ENCODE assay signal across 8 mouse cellular contexts in genomic region chr9:66126456-66127192, GRCm38 (mm10). TPM values are rescaled to one million over a fixed set of nuclear protein-coding genes. Genes with fewer than 3 reads are reported as not detected.
A peak's percentile ranks its signal among the peaks of the same experiment; 100 is the strongest.
DNase-seq lines count a peak whose midpoint lies in the region; ATAC-seq lines count a peak whose summit lies in the region.

TSS of gene Snx1 (minus strand) at chr9:66126587.
TSS of gene Ciao2a (plus strand) at chr9:66126611.

- no peaks in the 10 kb centered on the region for H3K9me3 ChIP-seq in hindbrain, embryonic 15.5 days

- peak within 1 kb of the TSS; percentile 83 for H3K4me2 ChIP-seq in hindbrain, embryonic 15.5 days

- H3K9ac ChIP-seq in hindbrain, embryonic 15.5 days: peak within 1 kb of the TSS; percentile 56

- DNase-seq in T-cell, adult 2 months (ENCODE audit: low spot score): peak; percentile 94
- peak; percentile 92 to 95 for DNase-seq in cerebellum, postnatal 36 days
- DNase-seq in frontal cortex, postnatal 36 days (ENCODE audit: low spot score in 2 of 2): peak; percentile 94 to 96
- DNase-seq in left cerebral cortex, adult 11 months (ENCODE audit: low spot score): peak; percentile 93
- DNase-seq in lung, postnatal 4 days: peak; percentile 95
- DNase-seq in retina, postnatal 7 days (ENCODE audit: low read depth, low spot score): peak; percentile 87
- peak; percentile 74 for DNase-seq in urinary bladder, adult 2 months (ENCODE audit: low spot score)

- H3K27ac ChIP-seq in hindbrain, embryonic 15.5 days (replicated peaks): peak within 1 kb of the TSS; percentile 75

- peaks cover 41% of the 10 kb centered on the region for H3K4me1 ChIP-seq in hindbrain, embryonic 15.5 days (replicated peaks)

- 0 out of 2 replicates have a peak, but pooled peaks cover 3% of the 10 kb centered on the region for H3K36me3 ChIP-seq in hindbrain, embryonic 15.5 days

- ATAC-seq in hindbrain, embryonic 15.5 days (ENCODE audit: low FRiP score, low read depth): peak; percentile 81

- 2% methylated on average over 34 of the region's 34 CpGs for WGBS in hindbrain, embryonic 15.5 days

- H3K4me3 ChIP-seq in hindbrain, embryonic 15.5 days: peak within 1 kb of the TSS; percentile 52

- no peaks in the 10 kb centered on the region for H3K27me3 ChIP-seq in hindbrain, embryonic 15.5 days

RNA-seq across cellular contexts. Expression of gene Snx1, which starts in this region (rescaled TPM):
- 76.7 and 76.9 TPM in 2 replicates for polyA plus RNA-seq in hindbrain, embryonic 15.5 days (2015; fragmentation: Nextera tagmentation; extraction: Ambion mirVana)
- polyA plus RNA-seq in urinary bladder, adult 2 months (2012; rRNA removed): 109 and 119 TPM in 2 replicates

RNA-seq across cellular contexts. Expression of gene Ciao2a, which starts in this region (rescaled TPM):
- 68.5 and 70.1 TPM in 2 replicates for polyA plus RNA-seq in hindbrain, embryonic 15.5 days (2015; fragmentation: Nextera tagmentation; extraction: Ambion mirVana)
- polyA plus RNA-seq in urinary bladder, adult 2 months (2012; rRNA removed): 35.9 and 39.6 TPM in 2 replicates

Comparison
In these comparisons a context has a peak if more than half of its experiments do, and no peak if none do; other contexts are left out.
1. Peak in every context shown above with its lines: DNase-seq, ATAC-seq, H3K4me3 ChIP-seq and H3K27ac ChIP-seq.